Mouse (Mus musculus) cortical plate, adult 2 months (tissue): Measurements from ENCODE around the gene Tbc1d15.

ENCODE experiments used
- CTCF ChIP-seq: fragments of 200-500 bp; IDR thresholded peaks from 2 replicates; pipeline ENCODE4 v1.5.1; 2011; ENCODE audit warnings: mild to moderate bottlenecking, control low read depth, low read length; ENCODE audit not compliant: insufficient read depth; ENCODE audit errors: extremely low read depth
- POLR2A ChIP-seq: fragments of 200-500 bp; IDR thresholded peaks from 2 replicates; pipeline ENCODE4 v1.6.1; 2011; ENCODE audit warnings: mild to moderate bottlenecking, low read length, control low read depth; ENCODE audit not compliant: insufficient read depth; ENCODE audit errors: extremely low read depth

DNA sequence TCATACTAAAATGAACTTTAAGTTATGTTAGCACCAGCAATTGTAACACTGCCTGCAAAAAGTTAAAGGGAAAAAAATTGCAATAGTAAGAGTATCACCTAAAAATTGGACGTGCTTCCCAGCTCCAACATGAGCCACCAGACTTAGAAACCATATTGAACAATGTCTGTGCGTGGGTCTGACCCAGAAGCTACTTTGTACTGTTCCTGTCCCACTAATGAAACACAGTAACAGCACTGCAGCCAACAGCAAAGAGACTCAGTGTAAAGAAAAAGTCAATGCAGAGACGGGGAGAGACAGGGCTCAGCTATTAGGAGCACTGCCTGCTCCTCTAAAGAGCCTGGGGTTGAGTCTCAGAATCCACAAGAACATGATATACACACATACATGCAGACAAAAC, 27.4 kb downstream of the Tbc1d15 start:
- TF ChIP-seq CTCF (no peak), POLR2A (no peak)
